Mouse (Mus musculus): ENCODE data around the gene Kcnk1.

Kcnk1 gene

DNA sequence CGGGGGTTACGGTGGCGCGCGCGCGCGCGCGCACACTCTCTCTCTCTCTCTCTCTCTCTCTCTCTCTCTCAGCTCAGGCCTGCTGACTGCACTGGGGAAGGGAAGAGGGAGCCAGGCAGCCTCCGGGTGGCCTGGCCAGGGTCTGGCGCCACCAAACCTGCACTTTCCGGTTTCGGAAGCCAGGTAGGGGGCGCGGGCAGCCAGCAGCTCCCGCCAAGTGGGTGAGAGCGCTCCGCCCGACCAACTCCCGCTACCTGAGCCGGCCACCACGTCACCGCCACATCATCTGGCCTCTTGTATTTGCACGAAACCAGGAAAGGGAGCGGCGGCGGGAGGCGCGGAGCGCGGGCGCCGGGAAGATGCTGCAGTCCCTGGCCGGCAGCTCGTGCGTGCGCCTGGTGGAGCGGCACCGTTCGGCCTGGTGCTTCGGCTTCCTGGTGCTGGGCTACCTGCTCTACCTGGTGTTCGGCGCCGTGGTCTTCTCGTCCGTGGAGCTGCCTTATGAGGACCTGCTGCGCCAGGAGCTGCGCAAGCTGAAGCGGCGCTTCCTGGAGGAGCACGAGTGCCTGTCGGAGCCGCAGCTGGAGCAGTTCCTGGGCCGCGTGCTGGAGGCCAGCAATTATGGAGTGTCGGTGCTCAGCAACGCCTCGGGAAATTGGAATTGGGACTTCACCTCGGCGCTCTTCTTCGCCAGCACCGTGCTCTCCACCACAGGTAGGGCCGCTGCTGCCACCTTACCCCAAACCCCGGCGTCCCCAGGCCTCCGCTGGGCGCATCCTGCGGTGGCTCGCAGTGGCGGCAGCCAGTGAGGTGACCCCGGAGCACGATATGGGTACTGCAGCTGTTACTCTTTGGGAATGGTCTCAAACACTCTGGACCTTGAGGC lies at the start of gene Kcnk1:
Kcnk1 (plus strand) TSS at position 70 of the 886 bp plus-strand sequence.
- peak; percentile 1 for DNase-seq (ENCODE audit: low read depth, low spot score)

DNA sequence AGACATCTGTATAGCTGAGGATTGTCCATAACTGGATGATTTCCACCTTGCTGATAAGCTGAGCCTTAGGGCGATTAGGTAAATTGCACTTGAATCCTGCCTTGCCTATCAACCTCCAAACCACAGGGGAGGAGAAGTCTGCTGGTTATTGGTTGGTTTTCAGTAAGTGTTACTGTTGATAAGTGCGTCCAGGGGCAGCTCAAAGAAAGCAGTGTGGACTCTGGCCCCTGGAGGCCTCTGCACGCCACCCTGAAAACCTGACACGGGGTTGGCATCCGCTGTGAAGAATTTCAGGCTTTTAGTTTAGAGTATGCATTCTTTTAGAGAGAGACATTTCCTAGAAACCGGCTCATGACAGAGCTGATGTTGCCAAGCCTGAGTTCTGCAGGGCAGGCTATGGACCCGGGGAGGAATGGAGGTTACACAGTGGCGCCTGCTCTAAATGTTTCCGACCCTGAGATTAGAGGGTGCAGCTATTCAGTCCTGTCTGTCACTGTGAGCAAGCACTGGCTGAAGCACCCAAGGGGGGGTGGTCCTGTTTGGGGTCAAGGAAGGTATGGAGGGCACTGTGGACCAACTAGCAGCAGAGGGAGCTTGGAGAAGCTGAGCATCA lies 46.2 kb upstream of the Kcnk1 start:
- no peak for DNase-seq (ENCODE audit: low read depth, low spot score)

DNA sequence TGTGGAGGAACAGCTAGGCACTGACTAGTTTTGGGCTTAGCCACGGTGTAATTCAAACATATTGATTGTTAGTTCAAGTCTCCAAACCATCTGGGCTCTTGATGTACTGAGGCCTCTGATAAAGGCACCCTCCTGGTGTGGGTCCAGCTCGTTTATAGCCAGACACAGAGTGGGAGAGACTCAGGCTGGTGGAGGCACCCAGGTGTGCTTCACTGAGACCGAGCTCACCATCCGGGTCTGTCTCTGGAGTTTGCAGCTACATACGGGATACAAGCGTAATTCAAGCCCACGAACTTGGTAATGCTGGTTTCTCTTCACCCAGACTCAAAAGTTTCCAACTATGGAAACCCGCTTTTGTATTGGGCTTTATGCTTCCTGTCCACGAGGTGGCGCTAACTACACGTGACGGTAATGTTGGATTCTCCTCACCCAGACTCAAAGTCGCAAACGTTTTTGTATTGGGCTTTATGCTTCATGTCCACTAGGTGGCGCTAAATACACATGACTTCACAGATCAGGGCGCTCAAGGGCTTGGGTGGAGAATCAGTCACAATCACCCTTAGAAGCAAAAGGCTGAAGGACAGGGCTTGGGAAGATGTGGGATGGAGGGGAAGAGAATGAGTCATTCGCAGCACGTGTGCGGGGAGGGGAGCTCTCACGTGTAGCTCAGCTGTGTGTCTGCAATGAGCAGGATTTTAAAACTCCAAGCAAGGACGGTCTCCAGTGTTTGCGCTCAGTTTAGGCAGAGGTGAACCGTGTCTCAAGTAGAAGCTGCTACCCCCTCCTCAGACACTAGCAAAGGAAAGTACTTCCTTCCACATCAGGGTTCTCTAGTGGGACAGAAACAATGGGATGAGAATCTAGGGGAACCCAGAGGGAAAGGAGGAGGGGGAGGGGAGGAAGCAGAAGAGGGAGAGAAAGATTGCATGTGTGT lies 44.7 kb upstream of the Kcnk1 start:
- DNase-seq (ENCODE audit: low read depth, low spot score), result peak; percentile 87

DNA sequence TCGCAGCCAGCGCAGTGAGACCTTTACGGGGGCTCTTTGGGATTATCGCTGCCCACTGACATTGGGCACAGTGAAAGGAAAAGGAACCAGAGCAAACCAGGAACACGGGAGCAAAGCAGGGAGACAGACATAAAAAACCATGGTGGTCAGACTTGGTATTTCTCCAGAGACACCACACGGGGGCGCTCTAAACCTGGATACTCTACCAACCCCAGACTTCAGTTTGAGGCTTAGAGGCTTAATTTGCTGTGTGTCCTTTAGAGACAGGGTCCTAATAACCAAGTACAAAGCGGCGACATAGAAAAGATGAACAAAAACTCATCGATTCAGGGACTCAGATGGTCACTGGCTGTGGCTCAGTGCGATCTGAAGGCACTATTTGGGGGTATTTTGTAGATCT lies 39.3 kb upstream of the Kcnk1 start:
- peak; percentile 15 for DNase-seq (ENCODE audit: low read depth, low spot score)

DNA sequence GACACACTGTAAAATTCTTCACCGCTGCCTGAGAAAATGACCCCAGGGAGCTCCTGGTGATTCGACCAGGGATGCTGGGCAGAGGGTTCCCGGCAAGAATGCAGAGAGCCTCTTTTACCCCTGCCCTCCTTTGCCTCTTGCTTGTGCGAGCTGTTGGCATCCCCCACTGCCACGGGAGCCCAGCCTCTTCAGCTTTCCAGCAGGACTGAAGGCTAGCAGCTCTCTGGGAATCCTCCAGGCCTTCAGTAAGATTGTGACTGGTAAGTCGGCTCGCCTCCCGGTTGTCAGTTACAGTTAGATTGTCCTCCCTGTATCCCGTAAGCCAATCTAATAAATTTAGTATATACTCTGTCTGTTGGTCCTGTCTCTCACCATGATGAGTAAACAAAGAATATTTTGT lies 38.2 kb upstream of the Kcnk1 start:
- DNase-seq (ENCODE audit: low read depth, low spot score), result no peak

DNA sequence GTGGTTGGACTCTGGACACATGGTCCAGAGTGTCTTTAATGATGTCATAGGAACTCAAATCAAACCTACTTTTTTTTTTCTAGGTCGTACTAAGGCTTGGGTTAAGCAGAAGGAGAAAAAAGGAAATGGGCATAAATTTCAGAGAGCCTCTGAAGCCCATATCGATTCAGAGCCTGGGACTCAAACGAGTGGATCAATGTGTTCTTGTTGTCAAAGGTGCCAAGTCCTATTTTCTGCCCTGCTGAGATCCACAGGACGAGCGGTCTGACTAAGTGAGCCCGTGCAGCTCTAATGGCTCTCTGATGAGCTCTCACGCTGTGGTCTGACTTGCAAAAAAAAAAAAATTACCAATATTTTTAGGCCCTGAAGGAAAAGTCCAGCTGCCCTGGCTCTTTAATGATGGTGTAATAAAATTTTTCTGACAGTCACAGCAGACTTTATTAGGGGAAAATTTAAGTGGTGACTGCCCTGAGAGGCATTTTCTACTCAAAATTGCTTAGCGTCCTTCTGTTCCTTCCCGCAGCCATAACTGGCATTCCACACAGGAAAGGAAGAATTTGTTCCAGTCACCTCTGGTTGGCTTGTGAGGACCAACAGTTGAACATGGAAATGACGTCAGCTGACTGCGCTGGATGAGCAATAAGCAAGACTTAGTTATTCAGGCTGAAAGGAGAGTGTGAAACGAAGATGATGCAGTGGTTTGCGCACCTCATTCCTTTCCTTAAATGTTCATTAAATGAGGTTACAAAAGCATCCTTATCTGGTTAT lies 37.6 kb upstream of the Kcnk1 start:
- DNase-seq (ENCODE audit: low read depth, low spot score), result no peak

DNA sequence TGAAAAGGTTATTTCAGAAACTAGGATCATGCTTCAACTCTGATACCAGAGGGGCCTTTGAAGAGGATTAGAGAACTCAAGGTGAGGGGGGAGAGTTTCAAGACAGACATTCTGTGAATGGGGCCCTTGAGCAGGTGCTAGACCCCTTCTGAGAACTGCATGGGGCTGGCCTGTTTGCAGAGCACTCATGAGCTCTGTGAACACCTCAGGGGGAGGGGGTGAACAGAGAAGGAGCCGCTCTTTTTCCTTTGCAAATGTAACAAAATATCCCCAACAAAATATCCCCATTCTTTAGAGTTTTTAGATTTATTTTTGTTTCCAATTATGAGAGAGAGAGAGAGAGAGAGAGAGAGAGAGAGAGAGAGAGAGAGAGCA lies 37.0 kb upstream of the Kcnk1 start:
- no peak for DNase-seq (ENCODE audit: low read depth, low spot score)

DNA sequence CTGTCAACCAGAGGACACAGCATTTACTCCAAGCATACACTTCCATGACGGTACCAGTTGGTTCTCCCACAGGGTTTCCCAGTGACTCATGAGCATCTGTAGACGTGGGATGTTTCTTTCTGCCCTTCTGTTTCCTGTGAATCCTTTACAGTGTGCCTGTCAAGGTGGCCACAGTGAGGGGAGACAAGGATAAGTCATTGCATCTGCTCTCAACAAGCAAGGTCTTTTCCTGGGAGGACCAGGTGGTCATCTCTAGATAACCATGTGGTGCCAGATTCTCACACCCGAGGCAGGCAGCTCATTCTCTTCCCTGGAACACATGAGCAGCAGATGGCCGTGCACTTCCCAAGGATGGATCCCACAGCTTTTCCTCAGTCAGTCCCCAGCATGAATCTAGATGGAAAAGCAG lies 35.6 kb upstream of the Kcnk1 start:
- no peak for DNase-seq (ENCODE audit: low read depth, low spot score)

DNA sequence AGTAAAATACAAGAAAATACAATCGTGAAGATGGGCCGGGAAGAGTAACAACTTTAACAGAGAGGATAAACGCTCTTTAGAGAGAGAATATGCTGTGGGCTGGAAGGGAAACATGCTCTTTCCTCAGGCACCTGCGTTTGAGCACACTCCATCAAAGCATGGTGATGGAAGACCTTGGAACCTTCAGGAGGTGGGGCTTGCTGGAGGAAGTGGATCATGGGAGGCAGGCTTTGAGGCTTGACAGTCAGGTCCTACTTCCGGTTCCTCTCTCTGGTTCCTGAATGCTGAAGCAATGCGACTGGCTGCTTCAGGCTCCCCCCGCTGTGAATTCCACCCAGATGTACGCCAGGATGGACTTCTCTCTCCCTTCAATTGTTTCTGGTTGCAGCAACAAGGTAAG lies 34.9 kb upstream of the Kcnk1 start:
- no peak for DNase-seq (ENCODE audit: low read depth, low spot score)

DNA sequence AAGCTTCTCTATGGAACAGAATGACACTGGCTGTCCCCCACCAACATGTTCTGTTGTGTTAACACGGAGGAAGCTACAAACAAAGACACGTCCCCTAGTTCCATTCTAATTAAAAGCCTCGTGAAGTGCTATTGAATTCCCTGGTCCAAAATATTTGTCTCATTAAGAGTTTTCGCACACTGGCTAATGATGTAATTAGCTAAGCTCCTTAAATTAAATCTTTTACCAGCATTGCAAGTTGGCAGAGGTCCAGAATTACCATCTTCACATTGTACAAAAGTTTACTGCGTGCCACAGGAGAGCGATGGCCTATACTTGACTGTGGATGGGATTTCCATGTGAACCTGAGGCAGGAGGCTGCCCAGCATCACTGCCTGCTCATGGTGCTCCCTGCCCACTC lies 33.2 kb upstream of the Kcnk1 start:
- no peak for DNase-seq (ENCODE audit: low read depth, low spot score)

DNA sequence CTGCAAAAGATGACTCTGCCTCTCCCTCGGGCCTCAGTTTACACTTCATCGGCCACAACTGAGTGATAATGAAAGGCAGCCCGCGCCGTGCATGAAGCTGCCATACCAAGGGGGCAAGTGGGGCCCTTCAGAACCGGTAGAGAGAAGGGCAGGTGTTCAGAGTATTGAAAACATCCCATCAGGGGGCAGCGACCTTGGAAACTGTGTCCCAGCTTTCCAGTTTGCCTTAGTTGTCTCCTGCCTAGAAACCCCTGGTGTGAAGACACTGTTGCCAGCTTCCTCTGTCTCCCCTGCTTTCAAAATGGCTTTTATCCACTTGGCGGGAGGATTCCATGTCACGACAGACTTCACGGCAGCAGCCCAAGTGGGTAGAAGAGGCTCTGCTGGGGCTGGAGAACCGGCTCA lies 31.2 kb upstream of the Kcnk1 start:
- DNase-seq (ENCODE audit: low read depth, low spot score), result no peak

DNA sequence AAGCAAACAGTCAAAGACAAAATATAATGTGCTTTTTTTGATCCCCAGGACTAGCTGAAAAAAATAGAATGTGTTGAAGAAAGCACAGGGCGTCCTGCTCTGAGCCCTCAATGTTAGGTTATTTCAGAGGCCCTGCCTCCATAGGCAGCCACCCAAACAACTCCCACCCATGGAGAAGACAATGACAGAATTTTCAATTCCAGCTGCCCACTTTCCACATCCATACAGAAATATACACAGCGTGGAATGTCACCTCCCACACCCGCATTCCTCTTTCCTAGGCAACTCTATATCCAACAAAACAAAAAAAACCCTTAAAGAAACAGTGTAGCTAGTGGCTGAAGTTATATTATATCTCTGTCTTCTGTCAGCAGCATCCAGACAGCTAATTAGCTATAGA lies 23.6 kb upstream of the Kcnk1 start:
- DNase-seq (ENCODE audit: low read depth, low spot score), result no peak

DNA sequence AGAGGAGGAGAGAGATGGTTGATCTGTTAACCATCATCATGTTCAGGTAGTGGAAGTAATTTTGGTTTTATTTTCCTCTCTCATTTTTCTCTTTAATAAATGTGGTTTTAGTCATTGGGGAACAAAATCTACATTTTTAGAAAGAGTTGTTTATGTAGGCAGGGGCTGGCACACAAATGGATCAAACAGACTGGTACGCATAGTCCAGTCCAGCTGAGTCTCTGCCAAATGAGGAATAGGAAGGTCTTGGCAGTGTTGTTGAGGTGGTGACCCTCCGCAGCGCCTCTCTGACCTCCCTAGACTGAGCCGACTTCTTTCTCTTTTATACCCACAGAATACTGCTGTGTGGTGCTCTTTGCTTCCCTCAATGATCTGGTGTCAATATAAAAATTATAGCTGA lies 19.0 kb upstream of the Kcnk1 start:
- DNase-seq (ENCODE audit: low read depth, low spot score), result no peak

DNA sequence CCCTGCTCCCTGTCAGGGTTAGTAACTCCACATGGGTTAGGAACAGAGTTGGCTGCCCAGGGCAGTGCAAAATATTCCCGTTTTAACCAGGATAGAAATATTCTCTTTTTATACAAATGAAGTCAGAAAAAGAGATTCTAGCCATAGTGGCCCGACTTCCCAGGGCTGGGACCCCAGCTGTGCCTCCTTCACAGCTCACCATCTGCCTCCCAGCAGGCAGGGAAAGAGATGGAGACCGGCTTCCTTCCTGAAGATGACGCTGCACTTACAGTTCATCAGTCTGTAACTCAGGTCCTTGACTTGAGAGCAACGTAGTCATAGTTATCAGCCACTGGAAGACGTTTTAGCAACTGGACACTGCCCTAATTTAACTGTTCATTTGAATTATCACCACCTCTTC lies 14.1 kb upstream of the Kcnk1 start:
- no peak for DNase-seq (ENCODE audit: low read depth, low spot score)

DNA sequence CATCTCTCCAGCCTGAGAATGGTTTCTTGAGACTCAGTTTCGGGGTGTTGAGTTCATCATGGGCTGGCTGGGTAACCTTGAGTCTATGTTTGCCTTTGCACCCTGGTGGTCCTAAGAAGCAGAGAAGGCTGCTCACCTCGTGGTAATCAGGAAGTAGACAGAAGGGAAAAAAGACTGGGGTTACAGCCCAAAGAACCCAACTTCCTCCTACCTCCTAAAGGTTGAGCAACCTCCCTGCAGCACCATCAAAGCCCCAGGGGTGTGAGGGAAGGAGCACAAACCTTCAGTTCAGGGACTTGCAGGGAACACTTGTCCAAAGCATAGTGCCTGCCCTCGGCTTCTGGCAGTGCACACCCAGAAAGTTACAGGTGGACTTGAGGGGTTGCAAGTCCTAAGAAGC lies 11.5 kb upstream of the Kcnk1 start:
- DNase-seq (ENCODE audit: low read depth, low spot score), result no peak

DNA sequence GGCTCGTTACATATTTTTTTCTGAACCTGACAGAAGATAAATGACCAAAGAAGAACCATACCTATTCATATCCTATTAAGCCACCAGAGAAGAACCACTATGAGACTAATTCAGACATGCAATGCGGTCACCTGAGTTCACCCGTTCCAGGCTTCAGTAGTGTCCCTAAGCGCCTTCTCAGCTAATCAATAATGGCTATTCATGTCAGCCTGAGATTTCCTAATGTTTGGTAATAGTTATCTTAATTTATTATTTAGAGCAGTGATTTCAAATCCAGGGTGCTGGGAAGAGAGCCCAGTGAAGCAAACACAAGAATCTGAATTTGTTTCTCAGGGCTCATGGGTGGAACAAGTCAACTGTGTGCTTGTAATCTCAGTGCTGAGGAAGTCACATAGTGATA lies 10.8 kb upstream of the Kcnk1 start:
- DNase-seq (ENCODE audit: low read depth, low spot score), result no peak

DNA sequence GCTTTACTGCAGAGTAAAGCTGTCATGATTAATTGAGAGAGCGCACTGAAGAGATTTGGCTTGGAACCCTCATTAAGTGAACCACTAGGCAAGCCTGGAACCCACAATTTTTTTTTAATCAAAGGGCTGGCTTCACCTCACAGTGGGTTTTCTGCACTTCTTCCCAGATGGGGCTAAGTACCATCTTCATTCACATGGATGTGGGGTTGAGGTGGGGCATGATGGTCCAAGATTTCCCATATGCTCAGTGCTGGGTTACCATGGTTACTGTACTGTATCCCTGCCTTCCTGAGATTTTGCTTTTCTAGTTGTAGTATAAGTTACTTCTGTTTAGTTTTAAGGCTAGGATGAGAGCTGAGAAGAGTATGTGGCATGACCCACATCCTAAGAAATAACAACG lies 9.6 kb upstream of the Kcnk1 start:
- no peak for DNase-seq (ENCODE audit: low read depth, low spot score)

DNA sequence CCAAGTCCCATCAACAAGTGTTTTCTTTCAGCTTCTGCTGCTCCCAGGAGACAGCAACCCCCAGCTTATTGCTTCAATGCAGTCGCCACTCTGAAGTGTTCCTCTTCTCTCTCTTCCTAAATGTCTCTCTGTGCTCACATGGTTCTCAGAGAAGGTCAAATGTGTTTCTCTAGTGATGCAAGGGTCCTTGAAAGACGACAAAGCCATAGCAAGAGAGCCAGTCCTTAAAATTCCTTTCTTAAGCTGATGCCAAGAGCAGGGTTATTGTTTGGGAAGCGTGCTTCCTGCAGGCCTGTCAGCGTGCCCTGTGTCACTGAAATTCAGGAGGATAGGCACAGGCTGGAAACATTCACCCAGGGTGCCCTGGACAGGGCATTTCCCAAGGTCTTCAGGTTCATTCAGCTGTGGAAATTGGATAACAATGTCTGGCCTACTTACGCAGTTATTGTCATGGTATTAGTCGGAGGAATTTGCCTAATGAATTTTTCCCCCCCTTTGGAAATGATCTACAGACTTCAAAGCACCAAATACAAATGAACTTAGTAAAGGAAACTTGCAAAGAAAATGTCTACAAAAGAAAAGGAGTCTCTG lies 7.9 kb upstream of the Kcnk1 start:
- no peak for DNase-seq (ENCODE audit: low read depth, low spot score)

DNA sequence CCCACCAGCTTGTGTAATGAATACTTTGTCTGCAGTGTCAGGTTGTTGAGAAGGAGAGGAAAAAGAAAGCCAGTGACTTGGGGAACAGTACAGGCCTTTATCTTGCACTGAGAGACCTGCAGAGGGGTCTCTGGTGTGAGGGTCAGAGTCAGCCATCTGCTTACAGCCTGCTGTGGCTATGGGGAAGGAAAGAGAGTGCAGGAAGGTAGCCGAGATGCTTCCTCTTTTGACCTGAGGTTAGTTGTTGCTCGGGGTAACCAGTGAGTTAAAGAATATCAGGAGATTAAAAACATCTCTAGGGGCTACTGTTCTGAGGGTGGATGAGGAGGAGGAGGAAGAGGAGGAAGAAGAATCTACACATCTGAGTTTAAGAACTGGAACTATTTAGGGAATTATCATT lies 7.0 kb upstream of the Kcnk1 start:
- no peak for DNase-seq (ENCODE audit: low read depth, low spot score)

DNA sequence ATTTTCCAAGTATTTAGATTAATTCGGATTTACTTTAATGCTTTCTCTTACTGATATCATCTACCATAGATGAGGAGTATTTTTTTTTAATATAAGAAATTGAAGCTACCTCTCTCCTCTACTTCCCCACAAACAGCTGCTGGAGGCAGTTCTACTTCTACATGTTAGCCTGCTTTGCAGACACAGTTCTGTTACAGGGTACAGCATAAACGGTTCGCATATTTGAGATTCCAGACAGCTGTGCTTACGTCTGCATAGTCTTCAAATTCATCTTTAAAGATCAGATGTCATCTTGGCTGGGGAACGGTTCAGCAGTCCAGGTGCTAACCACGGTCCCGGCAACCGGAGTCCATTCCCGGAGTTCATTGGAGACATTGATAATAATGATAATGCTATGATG lies 1.3 kb upstream of the Kcnk1 start:
- DNase-seq (ENCODE audit: low read depth, low spot score), result no peak
